Mouse (Mus musculus) small intestine, adult 2 months (tissue): Measurements from ENCODE around the gene Socs5. TPM values are rescaled to one million over a fixed set of nuclear protein-coding genes. Genes with fewer than 3 reads are reported as not detected.

Experiments
- H3K27ac ChIP-seq: fragments of 200-500 bp; 2 replicates; pipeline ENCODE4 v1.5.1; 2012; ENCODE audit warnings: low read depth, low read length, control low read depth, inconsistent platforms; ENCODE audit not compliant: insufficient read depth
- H3K27me3 ChIP-seq: fragments of 200-500 bp; 2 replicates; pipeline ENCODE4 v1.6.1; 2012; ENCODE audit warnings: mild to moderate bottlenecking, moderate library complexity, low read length, inconsistent platforms; ENCODE audit not compliant: control insufficient read depth, insufficient read depth
- H3K36me3 ChIP-seq: fragments of 200-500 bp; 2 replicates; pipeline ENCODE4 v1.6.1; 2012; ENCODE audit warnings: mild to moderate bottlenecking, low read length, control low read depth, inconsistent platforms; ENCODE audit not compliant: control insufficient read depth, insufficient read depth
- H3K4me1 ChIP-seq: fragments of 200-500 bp; 2 replicates; pipeline ENCODE4 v1.6.1; 2012; ENCODE audit warnings: low read length, inconsistent platforms, mixed read lengths; ENCODE audit not compliant: control insufficient read depth, insufficient read depth, insufficient read length
- H3K4me3 ChIP-seq: fragments of 200-500 bp; 2 replicates; pipeline ENCODE4 v1.5.1; 2012; ENCODE audit warnings: low read depth, mild to moderate bottlenecking, control low read depth, inconsistent platforms, low read length, moderate library complexity
- CTCF ChIP-seq: fragments of 200-500 bp; IDR thresholded peaks from 2 replicates; pipeline ENCODE4 v1.5.1; 2012; ENCODE audit warnings: low read depth, mild to moderate bottlenecking, control low read depth, inconsistent platforms, low read length, moderate library complexity, mixed read lengths; ENCODE audit not compliant: insufficient replicate concordance, insufficient read length; ENCODE audit errors: extremely low read depth
- POLR2A ChIP-seq: fragments of 200-500 bp; IDR thresholded peaks from 2 replicates; pipeline ENCODE4 v1.6.1; 2012; ENCODE audit warnings: low read depth, mild to moderate bottlenecking, control low read depth, inconsistent platforms, low read length, moderate library complexity
- WGBS: fragments of 180-500 bp; shearing (Covaris S2); methylation state at CpG from one replicate; pipeline ENCODE4 v1.1.7; 2018; 5-methylcytosine and 5-hydroxymethylcytosine counted together
- polyA plus RNA-seq: library from polyadenylated mRNA; depleted of rRNA; stranded (reverse); fragments of >200 nt; gene quantifications from 2 replicates; pipeline ENCODE4 v1.2.3, GENCODE M21; 2012

Gene Socs5
- polyA plus RNA-seq, 1 experiment = 1.8 TPM

DNA sequence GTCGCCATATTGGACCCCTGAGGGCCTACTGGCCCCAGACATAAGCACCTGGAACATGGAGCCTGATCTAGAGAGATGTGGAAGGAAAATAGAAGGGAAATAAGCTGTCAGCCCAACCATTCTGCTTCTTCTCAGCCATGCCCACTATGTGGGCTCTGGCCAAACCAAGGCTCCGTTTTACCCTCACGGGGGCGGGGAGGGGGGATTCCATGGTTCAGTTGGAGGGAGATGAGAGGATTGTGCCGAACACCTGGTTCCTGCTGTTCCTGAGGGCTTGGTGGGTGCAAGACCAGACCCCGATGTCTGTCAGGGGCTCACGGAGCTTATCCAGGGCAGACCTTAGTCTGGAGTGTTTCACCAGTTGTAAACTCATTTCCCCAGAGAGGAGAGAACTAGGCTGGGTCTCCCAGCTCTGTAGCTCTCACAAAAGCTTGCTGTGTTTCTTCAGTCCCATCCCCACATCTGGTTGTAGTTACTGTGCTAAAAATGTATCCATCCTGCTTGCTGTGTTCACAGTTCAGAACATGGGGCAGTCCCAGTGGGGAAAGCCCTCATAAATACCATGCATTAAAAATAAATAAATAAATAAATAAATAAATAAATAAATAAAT, 56.9 kb downstream of the Socs5 start:
- TF ChIP-seq POLR2A (no peak), CTCF (no peak)
- Histone ChIP-seq H3K27ac (no peak overlapping the region), H3K4me3 (no peak overlapping the region), H3K4me1 (no peaks in the 10 kb centered on the region), H3K27me3 (no peaks in the 10 kb centered on the region), H3K36me3 (no peaks in the 10 kb centered on the region)
- WGBS = 85% methylated on average over 7 of the region's 7 CpGs

DNA sequence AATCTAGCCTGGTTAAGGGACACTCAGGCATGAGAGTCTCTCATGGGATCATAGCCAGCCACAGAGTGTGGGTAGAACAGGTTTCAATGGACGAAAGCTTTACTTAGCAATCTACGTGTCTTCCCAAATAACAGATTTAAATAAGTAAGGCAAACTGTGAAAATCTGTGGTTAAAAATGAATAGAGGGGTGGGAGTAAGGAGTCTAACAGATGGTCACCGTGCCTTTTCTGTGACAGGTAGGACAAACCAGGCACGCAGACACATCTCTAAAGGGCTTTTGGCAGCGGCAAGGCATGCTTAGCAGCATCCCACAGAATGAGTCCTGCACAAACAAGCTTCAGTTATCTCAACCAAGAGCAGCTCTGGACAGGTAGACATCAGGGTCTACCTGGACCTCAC, 59.9 kb downstream of the Socs5 start:
- Histone ChIP-seq H3K27me3 (no peaks in the 10 kb centered on the region), H3K4me3 (no peak overlapping the region), H3K27ac (no peak overlapping the region), H3K36me3 (no peaks in the 10 kb centered on the region), H3K4me1 (no peaks in the 10 kb centered on the region)
- TF ChIP-seq POLR2A = no peak
- TF ChIP-seq CTCF = no peak
- 96% methylated on average over 5 of the region's 5 CpGs for WGBS

DNA sequence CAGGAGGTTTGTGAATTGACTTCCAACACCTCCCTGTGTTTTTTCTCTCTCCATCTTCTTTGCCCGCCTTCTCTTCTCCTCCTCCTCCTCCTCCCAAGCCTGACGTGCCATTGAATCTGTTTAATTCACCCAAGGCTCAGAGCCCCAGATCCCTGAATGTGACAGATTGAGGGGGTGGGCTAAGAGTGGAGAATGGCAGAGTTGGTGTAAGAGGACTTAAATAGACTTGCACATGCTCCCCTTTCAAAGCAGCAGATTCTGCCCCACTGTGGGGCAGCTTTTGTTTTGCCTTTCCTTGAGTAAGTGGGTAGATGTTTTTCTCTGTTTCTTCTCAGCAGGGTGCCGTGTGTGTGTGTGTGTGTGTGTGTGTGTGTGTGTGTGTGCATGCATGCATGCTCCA, 61.6 kb downstream of the Socs5 start:
- Histone ChIP-seq H3K36me3 (no peaks in the 10 kb centered on the region), H3K27ac (no peak overlapping the region), H3K4me3 (no peak overlapping the region), H3K27me3 (no peaks in the 10 kb centered on the region), H3K4me1 (no peaks in the 10 kb centered on the region)
- 76% methylated on average over 3 of the region's 3 CpGs for WGBS
- no peak for TF ChIP-seq CTCF
- TF ChIP-seq POLR2A = no peak

DNA sequence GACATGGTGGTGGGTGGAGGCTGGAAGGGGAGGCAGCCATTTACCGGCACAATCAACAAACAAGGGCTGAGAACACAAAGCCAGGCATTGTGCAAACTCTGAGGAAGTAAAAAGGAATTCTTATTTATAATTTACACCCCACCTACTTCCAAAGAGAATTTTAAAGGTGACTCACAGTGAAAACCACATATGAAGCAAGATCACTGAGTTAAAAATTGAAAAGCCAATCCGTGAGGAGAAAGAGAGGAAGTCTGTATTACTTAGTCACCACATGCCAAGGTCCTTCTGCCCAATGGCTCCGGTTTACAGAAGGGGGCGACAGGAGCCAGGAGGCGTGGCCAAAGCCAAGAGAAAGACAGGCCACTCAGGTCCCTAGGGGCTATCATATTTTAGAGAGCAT, 62.9 kb downstream of the Socs5 start:
- no peak overlapping the region for H3K27ac ChIP-seq
- WGBS = 18% methylated on average over 5 of the region's 5 CpGs
- no peaks in the 10 kb centered on the region for H3K4me1 ChIP-seq
- no peaks in the 10 kb centered on the region for H3K27me3 ChIP-seq
- H3K36me3 ChIP-seq = no peaks in the 10 kb centered on the region
- no peak for TF ChIP-seq CTCF
- TF ChIP-seq POLR2A = no peak
- H3K4me3 ChIP-seq = no peak overlapping the region

DNA sequence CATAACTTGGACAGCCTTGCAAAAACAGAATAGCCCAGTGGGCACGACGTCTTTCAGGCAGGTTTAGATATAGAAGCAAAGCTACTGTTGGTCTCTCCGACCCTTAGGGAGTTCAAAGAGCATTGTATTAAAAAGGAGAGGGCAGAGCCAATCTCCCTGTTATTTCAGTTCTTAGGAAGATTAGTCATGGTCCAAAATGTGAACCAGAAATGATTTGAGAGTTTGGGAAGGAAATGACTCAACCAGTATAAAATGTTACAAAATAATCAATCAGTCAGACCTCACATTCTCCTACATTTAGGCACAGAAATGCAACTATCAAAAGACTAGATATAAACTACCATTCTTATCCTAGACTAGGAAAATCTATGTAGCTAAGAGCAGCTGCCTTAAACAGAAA, 64.6 kb downstream of the Socs5 start:
- Histone ChIP-seq H3K4me3 (no peak overlapping the region), H3K27me3 (no peaks in the 10 kb centered on the region), H3K27ac (no peak overlapping the region), H3K36me3 (no peaks in the 10 kb centered on the region), H3K4me1 (no peaks in the 10 kb centered on the region; the same call in 1 of the 2 replicates)
- TF ChIP-seq CTCF (no peak), POLR2A (no peak)
- 75% methylated on average over 3 of the region's 3 CpGs for WGBS

DNA sequence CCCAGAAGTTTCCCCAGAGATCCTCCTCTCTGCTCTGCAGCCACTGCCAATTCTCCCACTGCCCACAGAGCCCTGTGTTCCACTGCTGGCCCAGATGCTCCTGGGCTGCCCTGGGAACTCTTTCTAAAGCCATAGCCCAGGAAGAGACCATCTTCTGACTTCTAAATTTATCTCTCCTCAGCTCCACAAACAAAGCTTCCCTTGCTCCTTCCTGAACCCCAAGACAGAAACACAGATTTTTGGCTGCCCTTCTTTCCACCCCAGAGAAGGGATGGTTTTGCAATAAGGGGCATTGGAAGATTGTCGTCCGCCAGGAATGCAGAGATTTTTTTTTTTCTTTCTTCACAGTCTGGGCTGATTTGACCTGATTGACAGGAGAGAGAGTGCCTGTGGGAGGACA, 66.5 kb downstream of the Socs5 start:
- H3K4me1 ChIP-seq = no peaks in the 10 kb centered on the region; the same call in 1 of the 2 replicates
- no peak overlapping the region for H3K27ac ChIP-seq
- TF ChIP-seq CTCF = no peak
- TF ChIP-seq POLR2A = no peak
- no peaks in the 10 kb centered on the region for H3K27me3 ChIP-seq
- no peak overlapping the region for H3K4me3 ChIP-seq
- 61% methylated on average over 2 of the region's 2 CpGs for WGBS
- H3K36me3 ChIP-seq = no peaks in the 10 kb centered on the region

DNA sequence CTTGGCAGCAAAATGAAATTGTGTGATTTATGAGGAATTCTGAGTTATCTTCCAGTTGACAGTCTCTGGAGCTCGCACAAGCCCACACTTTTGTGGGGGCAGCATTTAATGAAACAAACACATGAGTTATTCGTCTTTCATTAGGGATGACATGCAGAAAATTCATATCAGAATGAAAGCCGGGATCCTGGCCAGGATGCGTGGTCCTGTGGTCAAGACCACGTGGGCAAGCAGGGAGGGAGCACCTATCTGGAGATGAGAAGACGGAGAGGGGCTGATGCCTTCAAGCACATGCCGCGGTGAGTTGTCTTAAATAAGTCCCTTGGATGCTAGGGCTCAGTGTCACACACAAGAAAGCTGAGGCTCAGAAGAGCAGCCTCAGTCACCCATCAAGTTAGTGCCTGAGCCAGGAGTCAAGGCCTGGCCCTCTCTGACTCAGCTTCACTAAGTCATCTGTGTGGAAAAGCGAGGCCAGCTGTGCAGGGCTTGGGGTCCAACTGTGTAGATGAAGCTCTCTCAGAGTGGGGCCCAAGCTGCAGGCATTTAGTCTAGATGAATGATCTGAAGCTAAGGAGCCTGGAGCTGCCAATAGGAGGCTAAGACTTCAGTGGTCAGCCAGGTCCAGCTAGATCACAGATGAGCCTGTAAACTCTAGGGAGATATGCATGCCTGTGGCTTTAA, 67.3 kb downstream of the Socs5 start:
- Histone ChIP-seq H3K27ac (no peak overlapping the region), H3K4me3 (no peak overlapping the region), H3K4me1 (no peaks in the 10 kb centered on the region; the same call in 1 of the 2 replicates), H3K36me3 (no peaks in the 10 kb centered on the region), H3K27me3 (no peaks in the 10 kb centered on the region)
- WGBS = 80% methylated on average over 9 of the region's 9 CpGs
- TF ChIP-seq POLR2A = no peak
- no peak for TF ChIP-seq CTCF
